Mouse (Mus musculus) kidney, embryonic 16.5 days (tissue): Measurements from ENCODE around the gene Eng. TPM values are rescaled to one million over a fixed set of nuclear protein-coding genes. Genes with fewer than 3 reads are reported as not detected.
A peak's percentile ranks its signal among the peaks of the same experiment; 100 is the strongest.

Experiments
- ATAC-seq: fragments of 200-750 bp; cut with Nextera tagmentation; 2 replicates; pipeline ENCODE4 v1.8.0; 2017; ENCODE audit warnings: moderate TSS enrichment; ENCODE audit not compliant: low FRiP score, low TSS enrichment
- H3K27ac ChIP-seq: fragments of 300-500 bp; sonication (generic); 2 replicates; pipeline ENCODE4 v1.5.1; 2014; ENCODE audit warnings: low read length
- H3K27me3 ChIP-seq: fragments of 300-500 bp; sonication (generic); 2 replicates; pipeline ENCODE4 v1.6.1; 2014; ENCODE audit warnings: low read length, control low read depth, mixed read lengths; ENCODE audit not compliant: insufficient read depth
- H3K36me3 ChIP-seq: fragments of 300-500 bp; sonication (generic); 2 replicates; pipeline ENCODE4 v1.6.1; 2014; ENCODE audit warnings: low read length, control low read depth, mixed read lengths; ENCODE audit not compliant: insufficient read depth
- H3K4me1 ChIP-seq: fragments of 300-500 bp; sonication (generic); 2 replicates; pipeline ENCODE4 v1.6.1; 2014; ENCODE audit warnings: low read length, control low read depth, mixed read lengths; ENCODE audit not compliant: insufficient read depth
- H3K4me2 ChIP-seq: fragments of 300-500 bp; sonication (generic); replicated peaks from 2 replicates; pipeline ENCODE4 v1.6.1; 2014; ENCODE audit warnings: low read depth, low read length
- H3K4me3 ChIP-seq: fragments of 300-500 bp; sonication (generic); 2 replicates; pipeline ENCODE4 v1.5.1; 2014; ENCODE audit warnings: mild to moderate bottlenecking, low read length
- H3K9ac ChIP-seq: fragments of 300-500 bp; sonication (generic); replicated peaks from 2 replicates; pipeline ENCODE4 v1.6.1; 2014; ENCODE audit warnings: low read length
- H3K9me3 ChIP-seq: fragments of 300-500 bp; sonication (generic); 2 replicates; pipeline ENCODE4 v1.6.1; 2016; ENCODE audit warnings: low read length, control low read depth
- WGBS: fragments of 180-500 bp; shearing (Covaris S2); extraction: QIAGEN DNeasy Blood & Tissue Kit; methylation state at CpG from one replicate; pipeline ENCODE4 v1.1.7; 2014; 5-methylcytosine and 5-hydroxymethylcytosine counted together
- polyA plus RNA-seq: library from polyadenylated mRNA; unstranded; fragments of >200 nt; fragmentation: Nextera tagmentation; extraction: Ambion mirVana; gene quantifications from 2 replicates; pipeline ENCODE4 v1.2.1, GENCODE M21; 2015

Gene Eng
- polyA plus RNA-seq, 1 experiment from 2014 or later: 98.7 TPM

- 19% methylated on average over 34 of the region's 55 CpGs for WGBS
- Histone ChIP-seq H3K27me3 (no peaks in the 10 kb centered on the region), H3K9ac (peak overlapping the region; percentile 86), H3K36me3 (no peaks in the 10 kb centered on the region), H3K27ac (peak overlapping the region; percentile 27; the same call in 1 of the 2 replicates), H3K4me2 (peak overlapping the region; percentile 88), H3K4me3 (peak overlapping the region; percentile 68), H3K4me1 (peaks cover 40% of the 10 kb centered on the region), H3K9me3 (no peaks in the 10 kb centered on the region)
- ATAC-seq: peak; percentile 73
Observed at GRCm38 (mm10) chr2:32606161-32607142, 39.9 kb upstream of the Eng start.

GRCm38 (mm10) chr2:32607262-32607947, 39.0 kb upstream of the Eng start:
- H3K27ac ChIP-seq: peak overlapping the region; percentile 27; the same call in 1 of the 2 replicates
- peak overlapping the region; percentile 86 for H3K9ac ChIP-seq
- ATAC-seq: peak; percentile 43
- peak overlapping the region; percentile 88 for H3K4me2 ChIP-seq
- H3K27me3 ChIP-seq: no peaks in the 10 kb centered on the region
- no peaks in the 10 kb centered on the region for H3K9me3 ChIP-seq
- H3K36me3 ChIP-seq: peaks cover 3% of the 10 kb centered on the region; the same call in 1 of the 2 replicates
- peaks cover 38% of the 10 kb centered on the region for H3K4me1 ChIP-seq
- H3K4me3 ChIP-seq: peak overlapping the region; percentile 68
- 2% methylated on average over 33 of the region's 34 CpGs for WGBS

GRCm38 (mm10) chr2:32608141-32608777, 38.1 kb upstream of the Eng start:
- Histone ChIP-seq H3K4me2 (peak overlapping the region; percentile 88), H3K4me1 (peaks cover 35% of the 10 kb centered on the region), H3K9me3 (no peaks in the 10 kb centered on the region), H3K9ac (peak overlapping the region; percentile 9), H3K27ac (peak overlapping the region; percentile 77), H3K36me3 (peaks cover 3% of the 10 kb centered on the region; the same call in 1 of the 2 replicates), H3K27me3 (no peaks in the 10 kb centered on the region), H3K4me3 (peak overlapping the region; percentile 68)
- 4% methylated on average over 25 of the region's 25 CpGs for WGBS
- ATAC-seq: peak; percentile 64

GRCm38 (mm10) chr2:32608778-32609435, 37.5 kb upstream of the Eng start:
- peaks cover 35% of the 10 kb centered on the region for H3K4me1 ChIP-seq
- peak; percentile 16; the same call in 1 of the 2 replicates for ATAC-seq

GRCm38 (mm10) chr2:32610610-32611229, 35.7 kb upstream of the Eng start:
- H3K4me2 ChIP-seq: peak overlapping the region; percentile 60
- no peaks in the 10 kb centered on the region for H3K27me3 ChIP-seq
- peak overlapping the region; percentile 50 for H3K9ac ChIP-seq
- H3K4me1 ChIP-seq: peaks cover 35% of the 10 kb centered on the region
- WGBS: 16% methylated on average over 23 of the region's 23 CpGs
- H3K9me3 ChIP-seq: no peaks in the 10 kb centered on the region
- H3K36me3 ChIP-seq: peaks cover 11% of the 10 kb centered on the region
- H3K4me3 ChIP-seq: peak overlapping the region; percentile 51
- 0 out of 2 replicates have a peak overlapping the region, but pooled peaks have one; percentile 32 for H3K27ac ChIP-seq
- no peak for ATAC-seq

More at GRCm38 (mm10) chr2:32608778-32609435, 37.5 kb upstream of the Eng start:
- H3K36me3 ChIP-seq: peaks cover 3% of the 10 kb centered on the region; the same call in 1 of the 2 replicates
- peak overlapping the region; percentile 9 for H3K9ac ChIP-seq
- H3K27ac ChIP-seq: peak overlapping the region; percentile 77
- 41% methylated on average over 18 of the region's 18 CpGs for WGBS
- H3K4me2 ChIP-seq: peak overlapping the region; percentile 88
- H3K4me3 ChIP-seq: peak overlapping the region; percentile 68
- H3K9me3 ChIP-seq: no peaks in the 10 kb centered on the region
- no peaks in the 10 kb centered on the region for H3K27me3 ChIP-seq

- Histone ChIP-seq H3K9ac (no peak overlapping the region), H3K4me3 (no peak overlapping the region), H3K4me1 (peaks cover 33% of the 10 kb centered on the region), H3K27ac (no peak overlapping the region), H3K9me3 (no peaks in the 10 kb centered on the region), H3K4me2 (no peak overlapping the region), H3K27me3 (no peaks in the 10 kb centered on the region), H3K36me3 (peaks cover 15% of the 10 kb centered on the region)
- 75% methylated on average over 26 of the region's 26 CpGs for WGBS
- no peak for ATAC-seq
Observed at GRCm38 (mm10) chr2:32612274-32612673, 34.1 kb upstream of the Eng start.

GRCm38 (mm10) chr2:32617109-32617508, 29.3 kb upstream of the Eng start:
- peaks cover 3% of the 10 kb centered on the region; the same call in 1 of the 2 replicates for H3K9me3 ChIP-seq
- H3K4me3 ChIP-seq: no peak overlapping the region
- no peak overlapping the region for H3K4me2 ChIP-seq
- H3K27me3 ChIP-seq: no peaks in the 10 kb centered on the region
- no peak for ATAC-seq
- H3K9ac ChIP-seq: no peak overlapping the region
- peaks cover 17% of the 10 kb centered on the region for H3K36me3 ChIP-seq
- H3K27ac ChIP-seq: no peak overlapping the region
- 93% methylated on average over 1 of the region's 1 CpGs for WGBS
- peaks cover 36% of the 10 kb centered on the region for H3K4me1 ChIP-seq

- Histone ChIP-seq H3K4me3 (no peak overlapping the region), H3K4me2 (no peak overlapping the region), H3K9ac (no peak overlapping the region), H3K4me1 (peaks cover 38% of the 10 kb centered on the region), H3K27me3 (no peaks in the 10 kb centered on the region), H3K9me3 (peaks cover 3% of the 10 kb centered on the region; the same call in 1 of the 2 replicates), H3K36me3 (peaks cover 16% of the 10 kb centered on the region), H3K27ac (no peak overlapping the region)
- no peak for ATAC-seq
- WGBS: 91% methylated on average over 4 of the region's 4 CpGs
Observed at GRCm38 (mm10) chr2:32617601-32618000, 28.8 kb upstream of the Eng start.
